Mouse (Mus musculus) liver, adult 2 months (tissue): ENCODE data around the gene 2200002J24Rik.

ENCODE experiments used
- CTCF ChIP-seq: fragments of 200-500 bp; IDR thresholded peaks from 2 replicates; pipeline ENCODE4 v1.5.1; 2011; ENCODE audit warnings: low read depth, low read length, control low read depth
- POLR2A ChIP-seq: fragments of 200-500 bp; IDR thresholded peaks from 2 replicates; pipeline ENCODE4 v1.6.1; 2011; ENCODE audit warnings: low read length, control low read depth; ENCODE audit not compliant: insufficient read depth; ENCODE audit errors: extremely low read depth

GRCm38 (mm10) chr7:30707441-30707840, 8.7 kb downstream of the 2200002J24Rik start:
- no peak for TF ChIP-seq CTCF
- no peak for TF ChIP-seq POLR2A
